Mouse (Mus musculus) neural tube, embryonic 15.5 days (tissue): ENCODE measurements around the gene Il12a. TPM values are rescaled to one million over a fixed set of nuclear protein-coding genes. Genes with fewer than 3 reads are reported as not detected.
"Not testable (repeated sequence)": the region's sequence is repeated elsewhere in the genome, so short reads cannot be mapped to it uniquely, and the experiment has no call there.

Experiments used
- ATAC-seq: fragments of 200-750 bp; cut with Nextera tagmentation; 2 replicates; pipeline ENCODE4 v1.8.0; 2017; ENCODE audit warnings: mild to moderate bottlenecking, moderate TSS enrichment, moderate library complexity; ENCODE audit not compliant: low FRiP score
- H3K27ac ChIP-seq: fragments of 300-500 bp; sonication (generic); replicated peaks from 2 replicates; pipeline ENCODE4 v1.5.1; 2015; ENCODE audit warnings: mild to moderate bottlenecking, inconsistent platforms
- H3K27me3 ChIP-seq: fragments of 300-500 bp; sonication (generic); replicated peaks from 2 replicates; pipeline ENCODE4 v1.6.1; 2015; ENCODE audit warnings: inconsistent platforms
- H3K36me3 ChIP-seq: fragments of 300-500 bp; sonication (generic); 2 replicates; pipeline ENCODE4 v1.6.1; 2015; ENCODE audit warnings: inconsistent platforms
- H3K4me1 ChIP-seq: fragments of 300-500 bp; sonication (generic); 2 replicates; pipeline ENCODE4 v1.6.1; 2015; ENCODE audit warnings: inconsistent platforms
- H3K4me2 ChIP-seq: fragments of 300-500 bp; sonication (generic); 2 replicates; pipeline ENCODE4 v1.6.1; 2015; ENCODE audit warnings: inconsistent platforms, mild to moderate bottlenecking, moderate library complexity
- H3K4me3 ChIP-seq: fragments of 300-500 bp; sonication (generic); replicated peaks from 2 replicates; pipeline ENCODE4 v1.5.1; 2015; ENCODE audit warnings: mild to moderate bottlenecking, inconsistent platforms
- H3K9ac ChIP-seq: fragments of 300-500 bp; sonication (generic); replicated peaks from 2 replicates; pipeline ENCODE4 v1.6.1; 2015; ENCODE audit warnings: mild to moderate bottlenecking, inconsistent platforms
- H3K9me3 ChIP-seq: fragments of 300-500 bp; sonication (generic); replicated peaks from 2 replicates; pipeline ENCODE4 v1.6.1; 2016; ENCODE audit warnings: inconsistent platforms
- WGBS: fragments of 180-500 bp; shearing (Covaris S2); methylation state at CpG from one replicate; pipeline ENCODE4 v1.1.7; 2015; ENCODE audit warnings: mixed read lengths; 5-methylcytosine and 5-hydroxymethylcytosine counted together
- polyA plus RNA-seq: library from polyadenylated mRNA; unstranded; fragments of >200 nt; fragmentation: Nextera tagmentation; extraction: Ambion mirVana; gene quantifications from 2 replicates; pipeline ENCODE4 v1.2.1, GENCODE M21; 2015

The Il12a gene
- polyA plus RNA-seq, 1 experiment from 2014 or later = not detected

DNA sequence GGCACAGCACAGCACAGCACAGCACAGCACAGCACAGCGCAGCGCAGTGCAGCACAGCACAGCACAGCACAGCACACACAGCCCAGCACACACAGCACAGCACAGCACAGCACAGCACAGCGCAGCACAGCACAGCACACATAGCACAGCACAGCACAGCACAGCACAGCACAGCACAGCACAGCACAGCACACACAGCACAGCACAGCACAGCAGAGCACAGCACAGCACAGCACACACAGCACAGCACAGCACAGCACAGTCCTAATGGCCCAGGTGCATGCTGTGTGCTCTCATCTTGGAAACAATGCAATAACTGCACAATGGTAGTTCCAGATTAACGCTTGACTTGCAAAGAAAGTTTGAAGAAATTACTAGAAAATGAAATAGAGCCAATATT, 55.8 kb downstream of the Il12a start:
- WGBS = 92% methylated on average over 4 of the region's 4 CpGs
- H3K4me1 ChIP-seq, H3K36me3 ChIP-seq, ATAC-seq, H3K4me2 ChIP-seq, H3K9ac ChIP-seq, H3K27me3 ChIP-seq, H3K9me3 ChIP-seq, H3K4me3 ChIP-seq, H3K27ac ChIP-seq: not testable (repeated sequence)

Other genes with a start within 250 kb of the Il12a start
- gene 1110032F04Rik, start 178.9 kb downstream of the Il12a start, polyA plus RNA-seq = 5.1 and 5.3 TPM in 2 replicates